In genomic region chr8:113141131-113141530, GRCm38 (mm10) we compare ENCODE assay signal across 30 mouse cellular contexts.
"Had no signal": no experiment of that assay in that cellular context is flagged by ENCODE, and none has a peak within 500 bp of the region (broad histone marks: within the 10 kb centered on the region; RNA-seq: fewer than 3 reads in every experiment).

No protein-coding gene starts in this region.

- H3K4me2 ChIP-seq: heart, embryonic 11.5 days; heart, embryonic 12.5 days; heart, embryonic 13.5 days; heart, embryonic 15.5 days; hindbrain, embryonic 12.5 days; hindbrain, embryonic 13.5 days; hindbrain, embryonic 14.5 days; hindbrain, embryonic 15.5 days; intestine, embryonic 15.5 days; kidney, embryonic 15.5 days had no signal

- H3K36me3 ChIP-seq: heart, embryonic 10.5 days; heart, embryonic 12.5 days; heart, embryonic 13.5 days; heart, embryonic 15.5 days; hindbrain, embryonic 10.5 days; hindbrain, embryonic 12.5 days; hindbrain, embryonic 13.5 days; hindbrain, embryonic 15.5 days; intestine, embryonic 15.5 days; kidney, embryonic 15.5 days had no signal

- DNase-seq: heart, adult 2 months; heart, postnatal 10 days; heart, postnatal 14 days; heart, postnatal 36 days; heart, postnatal 4 days; kidney, postnatal 10 days; kidney, postnatal 14 days; kidney, postnatal 4 days; layer of hippocampus, adult 9-11 months; layer of hippocampus, postnatal 36 days had no signal

- H3K27me3 ChIP-seq: heart, embryonic 12.5 days; heart, embryonic 13.5 days; heart, embryonic 15.5 days; hindbrain, embryonic 12.5 days; hindbrain, embryonic 13.5 days; hindbrain, embryonic 15.5 days; intestine, embryonic 15.5 days; kidney, embryonic 15.5 days had no signal

- H3K9ac ChIP-seq: heart, embryonic 12.5 days; heart, embryonic 13.5 days; heart, embryonic 15.5 days; hindbrain, embryonic 12.5 days; hindbrain, embryonic 13.5 days; hindbrain, embryonic 14.5 days; hindbrain, embryonic 15.5 days; intestine, embryonic 15.5 days; kidney, embryonic 15.5 days had no signal

- H3K4me3 ChIP-seq: heart, adult 2 months; heart, embryonic 10.5 days; heart, embryonic 12.5 days; heart, embryonic 13.5 days; heart, embryonic 15.5 days; hindbrain, embryonic 10.5 days; hindbrain, embryonic 12.5 days; hindbrain, embryonic 13.5 days; hindbrain, embryonic 15.5 days; intestine, embryonic 15.5 days; kidney, embryonic 15.5 days; layer of hippocampus, adult 2 months; left cerebral cortex, adult 2 months had no signal

- H3K27ac ChIP-seq: heart, adult 2 months; heart, embryonic 10.5 days; heart, embryonic 13.5 days; heart, embryonic 15.5 days; hindbrain, embryonic 10.5 days; hindbrain, embryonic 12.5 days; hindbrain, embryonic 13.5 days; hindbrain, embryonic 14.5 days; hindbrain, embryonic 15.5 days; hindbrain, postnatal 0 days; intestine, embryonic 15.5 days; kidney, embryonic 15.5 days; kidney, postnatal 0 days; layer of hippocampus, adult 2 months; left cerebral cortex, adult 2 months had no signal

- H3K4me1 ChIP-seq: heart, embryonic 10.5 days; heart, embryonic 12.5 days; heart, embryonic 13.5 days; heart, embryonic 15.5 days; hindbrain, embryonic 10.5 days; hindbrain, embryonic 13.5 days; hindbrain, embryonic 15.5 days; intestine, embryonic 15.5 days; kidney, embryonic 15.5 days had no signal

- ATAC-seq: hindbrain, embryonic 16.5 days; hindbrain, postnatal 0 days; inflammation-experienced regulatory T-cells, adult 6 months; intestine, embryonic 15.5 days; intestine, embryonic 16.5 days; intestine, postnatal 0 days had no signal

- H3K9me3 ChIP-seq: heart, embryonic 10.5 days; heart, embryonic 12.5 days; heart, embryonic 13.5 days; heart, embryonic 15.5 days; hindbrain, embryonic 10.5 days; hindbrain, embryonic 12.5 days; intestine, embryonic 15.5 days; kidney, embryonic 15.5 days had no signal
